Mouse (Mus musculus) urinary bladder, postnatal 14 days (tissue): ENCODE data around the gene Strip1.
"Not testable (repeated sequence)": the region's sequence is repeated elsewhere in the genome, so short reads cannot be mapped to it uniquely, and the experiment has no call there.

Experiments
- DNase-seq: peaks from one replicate; pipeline ENCODE4 v3.0.0; 2021; ENCODE audit warnings: low spot score

Gene Strip1

DNA sequence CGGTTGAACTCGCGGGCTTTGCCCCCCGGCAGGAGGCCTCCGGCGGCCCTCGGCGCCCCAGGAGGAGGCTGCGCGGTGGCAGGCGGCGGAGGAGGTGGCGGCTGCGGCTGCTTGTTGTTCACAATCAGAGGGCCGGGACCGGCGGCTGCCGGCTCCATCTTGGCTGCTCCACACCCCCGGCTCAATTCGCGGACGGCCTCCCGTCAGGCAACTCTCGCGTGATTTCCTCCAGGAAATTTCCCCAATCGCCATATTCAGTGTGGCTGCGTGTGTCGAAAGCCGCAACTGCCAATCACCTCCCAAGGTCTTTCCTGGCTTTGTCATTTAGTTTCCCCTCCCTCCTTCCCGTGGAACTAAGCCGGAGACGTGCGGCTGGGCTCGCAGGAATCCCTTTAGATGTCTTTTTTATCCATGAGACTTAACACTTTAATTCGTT lies at the start of gene Strip1:
Gene Strip1 (minus strand): TSS at position 172 of the 436 bp plus-strand sequence.
- peak; percentile 94 for DNase-seq

DNA sequence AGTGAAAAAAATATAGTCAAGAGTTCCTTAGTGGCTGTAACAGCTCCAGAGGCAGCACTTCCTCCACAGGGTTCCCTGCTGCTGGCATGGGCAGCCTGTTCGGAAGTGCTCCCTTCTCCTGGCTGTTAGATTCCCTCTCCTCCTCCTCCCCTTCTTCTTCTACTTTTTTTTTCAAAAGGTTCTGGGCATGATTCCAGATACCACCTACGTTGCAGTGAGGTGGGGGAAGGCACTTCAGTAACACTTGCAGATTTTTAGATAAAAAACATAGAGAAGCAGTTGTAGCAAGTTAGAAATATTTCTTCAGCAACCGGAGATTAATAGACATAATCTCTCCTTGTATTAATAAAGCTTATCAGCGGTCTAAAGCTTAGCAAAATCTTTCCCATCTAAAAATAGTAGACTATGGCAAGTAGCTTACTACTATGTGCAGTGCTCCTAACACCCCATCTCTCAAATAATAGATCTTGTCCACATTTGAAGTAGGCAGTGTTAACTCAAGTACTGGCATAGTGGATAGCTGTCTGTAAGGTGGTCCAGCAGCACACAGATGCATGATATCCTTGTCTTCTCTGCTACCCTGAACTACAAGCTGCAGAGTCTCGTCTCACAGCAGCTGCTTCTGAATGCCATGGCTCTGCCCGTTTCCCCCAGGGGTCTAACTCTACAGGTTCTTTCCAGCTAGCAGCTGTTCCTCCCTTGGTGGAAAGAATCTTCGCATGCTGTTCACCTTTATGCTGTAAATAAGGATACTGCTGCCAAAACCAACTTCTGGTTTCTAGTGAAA lies 49.5 kb upstream of the Strip1 start:
- DNase-seq: no peak

DNA sequence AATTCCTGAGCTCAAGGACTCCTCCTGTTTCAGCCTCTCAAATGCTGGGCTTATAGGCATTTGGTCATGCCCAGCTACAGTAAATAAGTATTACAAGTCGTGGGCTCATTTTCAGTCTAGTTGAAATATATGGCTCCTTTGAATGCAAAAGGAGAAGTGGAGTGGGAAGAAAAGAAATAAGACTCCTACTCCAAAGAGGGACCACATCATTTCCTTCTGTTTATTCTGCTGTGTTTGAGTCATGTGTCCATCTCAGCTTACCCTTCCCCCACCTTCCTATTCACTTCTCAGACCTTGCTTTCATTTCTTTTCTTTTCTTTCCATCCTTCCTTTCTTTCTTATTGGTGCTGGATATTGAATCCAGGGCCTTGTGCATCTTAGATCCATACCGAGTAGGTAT lies 40.0 kb upstream of the Strip1 start:
- DNase-seq: no peak

DNA sequence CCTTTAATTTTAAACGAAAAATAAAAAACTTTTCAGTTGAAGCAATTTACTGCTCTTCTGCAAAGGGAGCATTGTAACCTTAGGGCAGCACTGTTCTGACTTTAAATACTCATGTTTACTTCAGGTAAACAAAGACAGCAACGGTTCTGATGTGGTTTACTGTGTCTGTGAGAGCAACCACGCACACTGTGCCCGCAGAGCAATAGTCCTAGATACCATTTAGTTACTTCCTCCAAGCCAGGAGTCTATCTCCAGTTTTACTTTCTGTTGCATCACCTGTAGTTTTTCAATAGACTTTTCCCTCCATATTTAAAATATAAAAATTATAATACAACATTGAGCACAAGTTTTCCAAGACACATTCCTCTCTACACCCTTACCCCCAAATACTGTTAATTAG lies 39.0 kb upstream of the Strip1 start:
- no peak for DNase-seq

DNA sequence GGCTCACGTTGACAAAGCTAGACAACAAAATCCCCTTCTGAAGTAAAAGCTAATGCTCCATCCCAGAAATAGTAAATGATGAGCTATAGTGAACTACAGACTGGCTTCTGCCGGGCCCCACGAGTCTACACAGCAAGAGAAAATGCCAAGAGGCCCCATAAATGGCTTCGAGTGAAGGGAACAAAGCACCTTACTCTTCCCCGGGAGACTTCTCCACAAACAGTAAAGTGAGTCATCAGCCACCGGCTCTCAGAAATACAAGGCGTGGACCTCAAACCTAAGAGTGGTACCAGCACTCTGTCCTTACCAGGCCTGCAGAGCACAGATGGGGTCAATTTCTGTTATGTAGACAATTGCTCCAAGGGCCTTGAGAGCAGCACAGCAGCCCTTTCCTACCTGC lies 37.3 kb upstream of the Strip1 start:
- no peak for DNase-seq

DNA sequence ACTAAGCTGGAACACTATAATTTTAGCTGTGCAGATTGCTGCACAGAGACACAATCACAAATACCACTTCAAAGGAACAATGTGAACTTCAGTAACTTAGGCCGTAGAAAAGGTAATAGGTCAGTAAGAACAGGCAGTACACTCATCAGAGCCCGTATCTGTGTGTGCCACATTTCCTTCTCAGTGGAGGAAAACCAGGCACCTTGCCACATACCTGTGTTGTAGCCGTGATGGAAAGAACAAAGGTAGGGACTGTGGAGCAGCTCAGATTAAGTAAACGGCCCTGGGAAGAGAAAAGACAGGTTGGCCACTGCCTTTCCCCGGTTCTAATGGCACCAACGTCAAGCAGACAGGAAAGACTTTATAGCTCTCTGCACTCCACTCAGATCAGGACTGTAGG lies 35.9 kb upstream of the Strip1 start:
- peak; percentile 16 for DNase-seq

DNA sequence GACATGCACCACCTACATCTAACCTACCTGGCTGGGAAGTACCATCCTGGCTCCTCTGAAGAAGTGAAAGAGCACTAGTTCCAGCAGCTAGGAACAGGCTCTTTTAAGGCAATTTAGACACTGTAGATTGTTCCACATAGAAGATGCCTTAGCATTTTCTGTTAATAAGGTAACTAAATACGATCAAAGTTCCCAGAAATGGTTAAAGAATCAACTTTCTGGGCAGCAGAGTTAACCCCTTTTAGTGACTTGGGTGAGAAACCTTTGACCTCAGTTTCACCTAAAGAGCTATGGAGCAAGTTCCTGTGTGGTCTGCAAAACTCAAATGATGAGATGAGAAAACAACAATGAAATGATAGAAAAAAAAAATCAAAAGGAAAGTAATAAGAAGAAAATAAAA lies 33.1 kb upstream of the Strip1 start:
- no peak for DNase-seq

DNA sequence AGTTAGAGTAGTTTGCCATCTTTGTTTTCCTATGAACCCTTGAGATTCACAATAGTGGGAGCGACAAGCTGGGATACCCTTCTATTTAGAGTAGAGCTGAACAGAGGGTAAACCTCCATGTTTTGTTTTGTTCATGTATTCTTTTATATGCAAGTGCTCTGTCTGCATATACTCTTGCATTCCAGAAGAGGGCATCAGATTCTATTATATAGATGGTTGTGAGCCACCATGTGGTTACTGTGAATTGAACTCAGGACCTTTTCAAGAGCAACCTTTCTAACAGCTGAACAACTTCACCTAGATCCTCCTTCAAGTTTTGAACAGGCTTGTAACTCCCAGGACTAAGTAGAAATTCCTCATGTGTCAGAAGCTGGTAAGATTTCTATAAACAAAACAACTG lies 27.5 kb upstream of the Strip1 start:
- no peak for DNase-seq

DNA sequence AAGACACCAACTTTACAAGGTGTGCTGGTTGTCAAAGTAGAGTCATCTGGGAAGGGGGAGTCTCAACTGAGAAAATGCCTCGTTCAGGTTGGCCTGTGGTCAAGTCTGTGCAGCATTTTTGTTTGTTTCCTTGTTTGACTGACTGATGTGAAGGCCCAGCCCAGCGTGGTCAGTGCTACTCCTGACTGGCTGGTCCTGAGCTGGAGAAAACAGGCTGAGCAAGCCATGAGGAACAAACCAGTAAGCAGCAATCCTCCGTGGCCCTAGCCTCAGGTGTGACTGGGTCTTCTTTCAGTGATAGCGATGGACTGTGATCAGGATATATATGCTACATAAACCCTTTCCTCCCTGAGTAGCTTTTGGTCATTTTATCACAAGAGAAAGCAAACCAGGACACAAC lies 25.4 kb upstream of the Strip1 start:
- DNase-seq: peak; percentile 37

DNA sequence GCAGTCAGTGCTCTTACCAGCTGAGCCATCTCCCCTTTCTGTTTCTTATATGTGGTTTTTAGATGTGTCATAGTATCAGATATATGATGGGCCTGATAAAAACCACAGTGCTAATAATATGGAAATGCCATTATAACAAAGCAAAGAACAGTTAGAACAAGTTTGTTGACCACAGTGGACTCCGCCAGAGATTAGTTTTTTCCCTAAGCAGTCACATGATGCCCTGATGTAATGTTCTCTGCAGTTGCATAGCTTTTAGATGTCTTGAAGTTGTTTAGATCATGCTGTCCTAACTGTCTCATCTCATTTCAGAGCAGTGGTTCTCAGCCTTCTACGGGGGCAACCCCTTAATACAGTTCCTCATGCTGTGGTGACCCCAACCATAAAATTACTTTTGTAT lies 24.7 kb upstream of the Strip1 start:
- no peak for DNase-seq

DNA sequence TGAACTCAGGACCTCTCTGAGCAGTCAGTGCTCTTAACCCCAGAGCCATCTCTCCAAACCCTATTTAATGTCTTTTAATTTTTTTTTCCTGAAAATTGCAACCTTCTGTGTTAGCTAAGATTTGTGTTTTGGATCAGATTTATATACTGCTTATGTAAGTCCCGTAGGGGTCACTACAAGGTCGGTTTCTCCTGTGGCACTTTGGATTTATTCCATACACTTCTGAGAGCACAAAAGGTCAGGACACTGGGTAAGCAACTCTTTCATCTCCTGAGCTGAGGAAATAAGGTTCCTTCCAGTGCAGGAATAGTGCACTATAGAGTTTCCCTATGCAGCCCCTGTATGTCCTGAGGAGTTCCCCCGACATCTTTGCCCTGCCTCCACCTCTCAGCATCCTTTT lies 24.0 kb upstream of the Strip1 start:
- DNase-seq: no peak

DNA sequence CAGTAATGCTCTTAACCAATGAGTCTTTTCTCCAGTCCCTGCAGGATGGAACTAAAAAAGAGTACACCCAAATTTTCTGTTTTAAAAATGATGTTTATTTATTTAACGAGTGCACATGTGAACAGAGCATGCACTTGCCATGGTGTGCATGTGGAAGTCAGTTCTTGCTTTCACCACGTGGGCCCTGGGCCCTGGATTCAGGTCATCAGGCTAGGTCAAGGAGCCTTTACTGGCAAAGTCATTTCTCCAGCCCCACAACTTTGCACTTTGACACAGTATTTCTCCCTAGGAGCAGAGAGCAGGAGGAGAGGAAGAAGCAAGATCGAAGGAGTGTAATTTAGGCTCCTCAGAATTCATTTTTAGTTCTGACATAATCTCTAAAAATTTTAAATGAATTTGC lies 23.4 kb upstream of the Strip1 start:
- no peak for DNase-seq

DNA sequence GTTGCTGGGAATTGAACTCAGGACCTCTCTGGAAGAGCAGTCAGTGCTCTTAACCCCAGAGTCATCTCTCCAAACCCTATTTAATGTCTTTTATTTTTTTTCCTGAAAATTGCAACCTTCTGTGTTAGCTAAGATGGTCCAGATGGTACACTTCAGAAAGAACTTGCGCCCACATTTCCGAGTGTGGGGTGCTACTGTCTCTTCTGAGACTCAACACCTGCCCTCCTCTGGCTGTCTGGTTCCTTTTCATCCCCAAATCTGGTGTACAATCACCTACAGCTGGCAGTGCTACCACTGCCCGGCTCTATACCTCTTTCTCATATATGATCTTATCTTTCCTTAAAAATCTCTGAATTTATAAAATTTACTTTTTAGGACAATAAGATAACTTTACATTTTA lies 21.5 kb upstream of the Strip1 start:
- no peak for DNase-seq

DNA sequence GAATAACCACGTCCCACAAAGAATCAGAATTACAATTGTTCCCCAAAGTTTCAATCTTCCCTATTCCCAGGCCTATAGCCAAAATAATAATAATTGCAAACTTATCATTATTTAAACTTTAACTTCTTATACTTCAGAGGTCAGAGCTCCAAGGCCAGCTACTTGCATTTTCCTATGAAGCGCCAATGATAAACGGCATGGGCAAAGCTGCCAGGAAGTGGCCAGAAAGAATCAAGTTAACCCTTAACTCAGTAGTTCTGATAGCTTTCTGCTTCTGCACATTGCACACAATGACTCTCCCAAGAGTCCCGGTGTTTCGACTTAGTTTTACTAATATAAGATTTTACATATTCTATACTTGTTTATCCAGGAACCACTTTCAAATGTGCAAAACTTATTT lies 18.8 kb upstream of the Strip1 start:
- not testable (repeated sequence) for DNase-seq

DNA sequence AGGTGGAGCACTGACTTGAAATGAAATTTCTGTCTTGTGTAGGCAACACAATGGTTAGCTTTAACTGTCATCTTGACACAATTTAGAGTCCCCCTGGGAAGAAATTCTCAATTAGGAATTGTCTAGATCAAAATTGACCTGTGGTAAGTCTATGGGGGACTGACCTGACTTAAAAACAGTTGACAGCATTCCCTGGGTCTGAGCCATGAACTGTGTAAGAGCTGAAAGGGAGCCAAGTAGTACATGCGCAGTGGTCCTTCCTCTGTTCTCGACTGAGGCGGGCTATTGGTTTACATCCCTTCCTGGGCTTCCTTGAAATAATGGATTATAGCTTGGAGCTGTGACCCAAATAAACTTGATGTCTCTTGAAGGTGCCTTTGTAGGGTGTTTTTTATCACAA lies 15.5 kb upstream of the Strip1 start:
- DNase-seq: no peak

DNA sequence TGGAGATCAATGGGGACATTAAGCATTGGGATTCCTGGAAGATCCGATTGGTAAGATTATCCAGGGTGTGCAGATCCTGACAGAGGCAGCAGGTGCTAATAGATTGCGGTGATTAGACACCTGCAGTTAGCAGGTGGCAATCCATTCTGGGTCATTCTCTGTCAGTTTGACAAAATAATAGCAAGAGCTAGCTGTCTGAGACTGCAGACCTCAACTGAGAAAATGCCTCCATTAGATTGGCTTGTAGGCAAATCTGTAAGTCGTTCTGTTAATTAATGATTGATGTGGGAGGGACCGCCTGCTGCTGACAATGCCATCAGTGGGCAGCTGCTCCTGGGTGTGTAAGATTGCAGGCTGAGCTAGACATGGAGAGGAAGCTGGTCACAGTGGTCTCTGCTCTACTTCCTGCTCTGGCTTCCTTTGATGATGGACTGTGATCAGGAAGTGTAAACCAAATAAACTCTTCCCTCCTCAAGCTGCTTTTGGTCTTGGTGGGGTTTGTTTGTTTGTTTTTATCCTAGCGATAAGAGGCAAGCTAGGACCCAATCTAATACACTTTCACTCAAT lies 6.2 kb upstream of the Strip1 start:
- no peak for DNase-seq

DNA sequence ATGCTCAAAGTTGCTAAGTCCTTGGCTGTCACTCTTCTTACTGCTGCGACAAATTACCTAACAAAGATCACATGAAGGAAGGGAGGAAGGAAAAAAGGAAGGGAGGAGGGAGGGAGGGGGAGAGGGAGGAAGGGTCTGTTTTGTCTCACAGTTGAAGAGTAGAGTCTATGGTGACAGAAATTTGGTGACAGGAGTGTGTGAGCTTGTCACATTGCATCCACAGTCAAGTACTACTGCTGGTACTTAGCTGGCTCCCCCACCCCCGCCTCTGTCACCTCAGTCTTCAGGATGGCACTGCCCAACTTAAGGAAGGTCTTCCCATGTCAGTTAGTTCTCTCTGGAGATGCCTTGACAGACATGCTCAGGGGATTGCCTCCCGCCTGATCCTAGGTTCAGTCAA lies 4.7 kb upstream of the Strip1 start:
- no peak for DNase-seq

DNA sequence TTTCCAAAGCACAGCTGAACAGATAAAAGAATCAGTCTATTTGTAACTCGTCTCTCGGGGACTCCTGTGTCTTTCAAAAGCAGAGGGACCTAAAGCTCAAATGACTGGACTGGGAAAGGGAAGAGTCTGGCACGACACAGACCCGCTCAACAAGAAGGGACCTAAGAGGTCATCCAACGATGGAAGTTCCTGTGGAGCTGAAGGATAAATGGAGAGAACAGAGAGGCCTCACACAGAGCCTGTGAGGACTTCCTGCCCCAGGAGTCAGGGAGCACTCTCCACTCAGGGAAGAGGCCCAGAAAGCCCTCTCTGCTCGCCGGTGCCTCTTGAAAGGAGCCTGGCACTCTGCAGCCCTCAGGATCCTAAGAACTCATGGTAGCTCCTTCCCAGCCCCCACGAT lies 4.3 kb upstream of the Strip1 start:
- DNase-seq: no peak

DNA sequence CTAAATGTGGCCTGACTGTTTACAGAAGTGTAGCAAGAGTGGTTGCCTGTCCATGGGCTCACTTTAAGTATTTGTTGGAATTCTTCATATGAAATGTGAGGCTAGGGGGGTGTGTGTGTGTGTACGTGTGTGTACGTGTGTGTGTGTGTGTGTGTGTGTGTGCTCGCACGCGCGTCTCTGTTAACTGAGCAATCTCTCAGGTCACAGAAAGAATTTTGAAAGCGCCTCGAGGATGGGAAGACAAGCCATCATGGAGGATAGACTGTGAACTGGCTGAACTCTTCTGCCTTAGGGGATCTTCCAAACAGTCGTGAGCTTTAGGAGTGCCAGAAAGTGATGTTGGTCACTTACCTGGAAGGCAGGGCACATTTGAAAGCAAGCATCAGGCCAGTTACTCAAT lies 2.4 kb upstream of the Strip1 start:
- DNase-seq: no peak

DNA sequence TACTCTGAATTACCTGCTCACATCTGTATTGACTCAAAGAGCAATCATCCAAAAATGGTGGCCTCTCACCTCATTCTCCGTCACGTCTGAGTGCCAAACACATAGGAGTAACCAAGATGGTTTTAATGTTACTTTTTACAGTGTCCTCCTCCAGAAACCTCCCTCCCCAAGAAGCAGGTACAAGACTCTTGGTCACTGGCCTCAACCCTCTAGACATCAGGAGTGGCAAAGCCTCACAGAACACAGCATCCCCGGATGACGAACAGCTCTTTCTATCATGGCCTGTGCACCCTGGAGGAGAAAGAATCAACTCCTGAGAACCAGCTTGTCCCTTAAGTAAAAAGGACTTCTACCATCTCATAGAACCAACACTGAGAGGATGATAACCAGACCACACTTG lies 1.3 kb upstream of the Strip1 start:
- DNase-seq: no peak

DNA sequence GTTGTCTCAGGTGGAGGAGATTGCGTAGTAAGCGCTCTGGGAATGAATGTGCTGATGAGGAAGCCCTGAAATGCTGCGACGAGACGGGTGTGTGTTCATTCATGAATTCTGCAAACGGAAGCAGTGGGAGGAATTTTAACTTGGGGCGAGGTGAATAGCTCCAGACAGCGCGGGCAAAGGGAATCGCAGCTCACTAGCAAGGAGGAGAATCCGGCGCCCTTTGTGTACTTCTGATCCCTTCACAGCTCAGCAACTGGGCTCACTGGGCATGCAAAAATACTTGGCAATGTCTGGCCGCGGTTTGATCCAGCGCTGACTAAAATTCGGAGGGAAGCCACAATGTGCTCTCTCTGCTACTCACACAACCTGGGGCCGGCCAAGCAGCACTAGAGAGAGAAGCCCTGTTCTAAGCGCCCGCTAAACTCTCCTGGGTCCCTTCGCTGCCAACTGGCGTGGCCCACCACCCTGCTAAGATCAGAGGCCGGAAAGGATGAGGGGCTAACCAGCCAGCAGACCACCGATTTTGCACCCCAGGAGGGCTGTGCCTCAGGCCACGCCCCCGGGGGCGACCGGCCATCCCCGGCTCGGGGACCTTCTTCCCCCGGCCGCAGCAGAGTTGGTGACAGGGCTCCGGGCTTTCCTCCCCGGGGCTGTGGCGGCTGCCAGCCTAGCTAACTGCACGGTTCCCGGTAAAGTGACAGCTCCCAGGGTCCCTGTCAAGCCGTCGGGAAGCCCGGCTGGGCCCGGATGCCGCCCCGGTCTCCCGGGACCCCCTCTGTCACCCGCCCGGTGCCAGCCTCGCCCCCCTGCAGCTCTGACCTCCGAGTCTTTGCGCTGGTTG lies 592 bp downstream of the Strip1 start, which contains the start of gene Gm10961:
Gene Gm10961 (plus strand): TSS at position 641 of the 841 bp plus-strand sequence.
- peak; percentile 28 for DNase-seq

DNA sequence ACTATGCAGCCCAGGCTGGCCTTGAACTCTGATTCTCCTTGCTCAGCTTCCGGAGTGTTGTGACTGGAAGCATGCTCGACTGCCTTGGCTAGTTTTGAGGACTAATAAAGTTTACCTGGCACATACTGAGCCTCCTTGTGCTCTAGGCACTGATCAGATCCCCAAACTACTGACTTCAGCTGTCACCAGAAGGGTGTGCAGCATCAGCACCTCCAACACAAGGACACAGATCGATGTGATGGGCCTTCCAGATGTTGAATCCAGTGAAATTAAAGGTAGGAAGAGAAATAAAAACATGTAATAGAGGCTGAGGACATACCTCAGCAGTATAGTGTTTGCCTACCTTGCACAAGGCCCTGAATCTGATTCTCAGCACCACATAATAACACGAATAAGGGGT lies 2.1 kb downstream of the Strip1 start:
- no peak for DNase-seq

DNA sequence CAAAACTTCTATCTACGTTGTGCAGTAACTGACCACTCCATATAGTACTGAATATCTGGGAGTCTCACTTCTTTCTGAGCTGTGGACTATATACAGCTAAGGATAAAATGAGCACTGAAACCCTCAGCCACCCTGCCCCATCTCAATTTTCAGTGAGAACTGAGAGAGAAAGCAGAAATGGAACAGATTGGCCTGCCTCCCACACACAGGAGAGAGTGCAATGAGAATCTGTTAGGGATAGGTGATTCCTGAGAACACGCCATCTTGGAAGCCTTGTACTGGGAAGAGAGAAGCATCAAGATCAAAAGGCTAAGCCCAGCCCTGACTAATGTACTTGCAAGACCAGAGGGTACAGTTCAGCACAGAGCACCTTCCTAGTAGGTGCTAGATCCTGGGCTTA lies 2.9 kb downstream of the Strip1 start:
- no peak for DNase-seq
